Mouse (Mus musculus): ENCODE data around the gene Cryaa.

The Cryaa gene

DNA sequence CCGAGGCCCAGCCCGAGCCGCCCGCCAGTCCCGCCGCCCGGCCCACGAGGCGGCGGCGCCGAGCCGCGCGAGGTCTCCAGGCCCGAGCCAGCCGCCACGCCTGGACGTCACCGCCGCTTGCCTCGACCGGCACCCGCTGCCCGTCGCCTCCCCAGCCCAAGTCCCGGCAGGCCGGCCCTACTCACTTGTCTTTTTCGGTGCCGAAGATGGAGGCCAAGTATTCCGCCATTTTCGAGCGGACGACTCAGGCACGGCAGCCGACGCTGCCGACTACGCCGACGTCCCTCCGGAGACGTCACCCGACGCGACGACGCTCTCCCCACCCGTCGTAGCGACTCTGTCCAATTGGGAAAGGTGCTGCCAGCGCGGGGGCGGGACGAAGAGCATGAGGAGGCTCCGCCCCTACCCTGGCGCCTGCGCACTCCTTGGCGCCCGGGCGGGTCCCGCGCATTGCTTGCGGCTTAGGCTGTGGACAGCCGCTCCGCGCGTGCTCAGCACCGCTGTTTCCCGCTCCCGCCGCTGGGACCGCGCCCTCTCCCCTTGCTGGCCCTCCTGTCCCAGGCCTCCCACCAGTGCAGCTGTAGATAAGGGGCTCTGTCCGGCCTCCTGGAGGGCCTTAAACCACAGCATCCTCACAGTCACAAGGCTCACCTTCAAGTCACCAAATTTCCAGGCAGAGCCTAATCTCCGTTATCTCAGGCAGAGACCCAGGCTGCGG, 19.0 kb upstream of the Cryaa start, which contains the start of gene U2af1:
Gene U2af1, minus strand, starts transcription at position 425 of the 718 bp plus-strand sequence.
- in situ Hi-C loops (cut with MboI; ENCODE audit: low sequenced_read_pairs): no loop called here

DNA sequence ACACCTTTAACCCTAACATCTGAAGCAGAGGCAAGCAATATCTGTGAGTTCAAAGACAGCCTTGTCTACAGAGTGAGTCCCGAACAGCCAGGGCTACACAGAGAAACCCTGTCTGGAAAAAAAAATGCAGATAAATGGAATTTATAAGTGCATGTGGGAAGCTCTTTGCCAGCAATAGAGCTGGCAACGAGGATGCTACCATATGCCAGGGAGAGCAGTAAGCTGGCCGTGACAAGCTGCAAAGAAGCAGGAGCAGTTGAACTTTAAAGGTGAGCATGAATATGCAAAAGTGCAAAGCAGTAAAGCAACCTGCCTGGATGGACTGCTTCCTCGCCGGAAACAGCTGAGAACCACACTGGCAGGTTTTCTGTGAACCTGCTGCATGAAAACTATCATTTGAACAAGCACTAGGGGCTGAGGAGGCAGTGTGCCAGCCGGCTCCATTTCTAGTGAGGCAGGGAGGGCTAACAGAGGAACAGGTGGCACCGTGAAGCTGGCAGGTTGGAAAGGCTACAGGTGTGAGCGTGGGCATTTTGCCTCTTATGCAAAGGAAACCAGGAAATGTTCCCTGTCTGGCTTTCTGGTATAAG, 16.9 kb upstream of the Cryaa start:
- in situ Hi-C loops (cut with MboI; ENCODE audit: low sequenced_read_pairs): loop anchor here (10.0 kb wide), 1 partner anchor 136 kb away; the partner anchor contains the start of gene Ndufv3

DNA sequence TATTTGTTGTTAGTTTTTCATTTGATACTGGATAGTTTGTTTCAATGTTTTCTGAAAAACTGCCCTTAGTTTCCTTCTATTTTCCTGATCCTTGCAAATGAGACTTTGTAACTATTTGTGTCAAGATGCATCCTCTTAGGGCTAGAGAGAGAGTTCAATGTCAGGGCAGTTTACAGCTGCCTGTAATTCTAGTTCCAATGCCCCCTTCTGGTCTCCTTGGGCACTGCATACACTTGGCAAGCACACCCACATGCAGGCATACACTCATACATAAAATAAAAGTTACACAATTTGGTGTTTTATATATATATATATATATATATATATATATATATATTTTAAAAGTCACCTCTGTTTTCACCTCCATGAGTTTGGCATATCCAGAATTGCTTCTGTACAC, 14.8 kb upstream of the Cryaa start:
- in situ Hi-C loops (cut with MboI; ENCODE audit: low sequenced_read_pairs): loop anchor here (10.0 kb wide), 1 partner anchor 138 kb away; the partner anchor contains the start of gene Ndufv3

DNA sequence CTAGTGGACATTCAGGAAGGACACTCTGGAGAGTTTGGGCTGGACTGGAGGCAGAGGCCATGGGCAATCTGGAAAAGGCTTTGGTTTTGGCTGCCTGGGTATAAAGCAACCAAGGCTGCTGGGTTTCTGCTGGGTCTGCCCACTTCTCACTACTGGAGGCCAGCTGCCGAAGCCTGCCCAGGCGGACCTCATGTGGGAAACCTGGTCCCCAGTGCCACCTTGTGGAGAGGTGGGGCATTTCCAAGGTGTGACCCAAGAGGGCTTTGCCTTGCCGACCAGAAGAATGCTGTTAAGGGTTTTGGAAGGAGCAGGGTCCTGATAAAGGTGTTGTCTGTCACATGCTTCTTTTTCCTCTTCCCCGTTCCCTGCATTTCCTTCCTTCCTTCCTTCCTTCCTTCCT, 12.8 kb upstream of the Cryaa start:
- in situ Hi-C loops (cut with MboI; ENCODE audit: low sequenced_read_pairs): loop anchor here (10.0 kb wide), 1 partner anchor 140 kb away; the partner anchor contains the start of gene Ndufv3

DNA sequence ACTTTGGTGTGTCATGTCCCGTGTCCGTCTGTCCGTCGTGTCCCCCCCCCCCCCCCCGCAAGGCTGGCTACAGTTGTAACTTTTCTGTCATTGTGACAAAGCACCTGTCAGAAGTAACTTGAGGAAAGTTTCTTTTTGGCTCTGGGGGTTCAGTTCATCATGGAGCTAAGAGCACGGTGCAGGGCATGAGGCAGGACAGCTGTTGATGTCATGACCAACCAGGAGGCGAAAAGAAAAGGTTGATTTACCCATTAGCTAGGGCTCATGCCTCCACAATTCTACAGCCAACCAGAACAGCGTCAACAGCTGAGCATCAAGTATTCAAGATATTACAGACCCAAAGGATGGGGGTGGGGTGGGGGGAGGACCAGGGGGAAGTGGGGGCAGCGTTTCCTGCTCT, 9.3 kb upstream of the Cryaa start:
- in situ Hi-C loops (cut with MboI; ENCODE audit: low sequenced_read_pairs): loop anchor here (10.0 kb wide), 1 partner anchor 144 kb away; the partner anchor contains the start of gene Ndufv3

DNA sequence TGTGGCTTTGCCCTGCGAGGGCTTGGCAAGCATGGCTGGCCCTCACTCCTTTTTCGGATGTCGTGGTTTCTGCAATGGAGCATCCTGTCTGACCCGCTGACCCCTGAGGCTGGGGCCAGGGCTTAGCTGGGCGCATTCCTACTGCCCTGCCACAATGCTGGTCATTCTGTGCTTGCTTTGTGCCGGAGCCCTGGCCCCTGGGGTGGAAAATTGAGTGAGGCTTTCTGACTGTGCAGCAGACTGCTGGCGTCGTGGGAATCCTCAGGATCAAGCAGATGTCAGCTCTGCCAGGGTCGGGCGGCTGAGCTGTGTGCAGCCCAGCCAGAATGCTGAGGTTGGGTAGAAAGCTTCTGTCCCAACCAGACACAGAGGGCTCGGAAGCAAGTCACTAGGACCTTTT, 7.4 kb upstream of the Cryaa start:
- in situ Hi-C loops (cut with MboI; ENCODE audit: low sequenced_read_pairs): no loop called here

DNA sequence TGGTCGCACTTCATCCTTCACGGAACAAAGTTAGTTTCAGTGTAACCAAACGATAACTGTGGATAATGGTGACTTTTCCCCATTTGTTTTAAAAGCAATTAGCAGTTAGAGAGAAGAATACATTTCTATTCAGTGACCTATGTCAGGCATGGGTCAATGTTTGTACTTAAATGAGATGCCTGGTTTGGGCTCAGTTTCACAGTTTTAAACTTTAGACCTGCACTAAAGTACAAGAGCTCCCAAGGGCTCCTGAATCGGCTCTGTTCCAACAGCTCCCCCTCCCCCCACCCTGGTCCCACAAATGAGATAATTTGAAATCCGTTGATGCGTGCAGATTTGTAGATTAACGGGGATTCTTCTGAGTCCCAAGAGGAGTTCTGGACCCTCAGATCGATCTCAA, 5.9 kb upstream of the Cryaa start:
- in situ Hi-C loops (cut with MboI; ENCODE audit: low sequenced_read_pairs): no loop called here

DNA sequence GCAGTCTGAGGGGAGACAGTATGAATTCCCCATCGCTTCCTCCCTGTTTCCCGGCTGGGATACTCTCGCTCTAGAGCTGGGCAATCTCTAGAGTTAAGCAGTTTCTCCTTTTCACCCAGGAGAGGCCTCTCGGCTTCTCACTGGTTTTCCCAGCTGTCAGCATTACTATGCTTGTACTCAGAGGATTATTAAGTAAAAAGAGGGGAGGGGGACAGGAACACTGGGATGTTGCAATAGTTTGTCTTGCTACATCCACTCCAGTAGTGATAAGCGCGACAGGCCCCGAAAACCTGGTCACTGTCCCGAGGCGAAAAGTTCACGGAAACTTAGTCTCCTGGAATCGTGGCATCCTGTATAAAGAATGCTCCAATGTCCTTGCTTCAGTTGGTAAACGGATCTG, 5.3 kb upstream of the Cryaa start:
- in situ Hi-C loops (cut with MboI; ENCODE audit: low sequenced_read_pairs): no loop called here

DNA sequence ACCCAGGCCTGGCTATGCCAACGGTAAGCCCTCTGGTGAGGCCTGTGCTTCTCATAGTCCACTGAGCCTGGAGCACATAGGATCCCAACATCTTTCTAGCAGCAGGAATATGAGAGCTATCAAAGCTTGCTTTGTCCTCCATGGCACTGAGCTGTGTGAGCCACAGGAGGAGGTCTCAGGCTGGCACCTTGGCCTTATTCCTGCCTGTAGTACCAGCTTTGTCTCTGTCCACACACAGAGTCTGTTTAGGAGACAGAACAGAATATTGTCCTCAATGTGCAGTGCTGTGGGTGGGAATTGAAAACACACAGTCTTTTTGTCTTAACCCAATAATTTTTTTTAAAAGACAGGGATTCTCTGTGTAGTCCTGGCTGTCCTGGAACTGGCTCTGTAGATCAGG, 3.2 kb upstream of the Cryaa start:
- in situ Hi-C loops (cut with MboI; ENCODE audit: low sequenced_read_pairs): no loop called here

DNA sequence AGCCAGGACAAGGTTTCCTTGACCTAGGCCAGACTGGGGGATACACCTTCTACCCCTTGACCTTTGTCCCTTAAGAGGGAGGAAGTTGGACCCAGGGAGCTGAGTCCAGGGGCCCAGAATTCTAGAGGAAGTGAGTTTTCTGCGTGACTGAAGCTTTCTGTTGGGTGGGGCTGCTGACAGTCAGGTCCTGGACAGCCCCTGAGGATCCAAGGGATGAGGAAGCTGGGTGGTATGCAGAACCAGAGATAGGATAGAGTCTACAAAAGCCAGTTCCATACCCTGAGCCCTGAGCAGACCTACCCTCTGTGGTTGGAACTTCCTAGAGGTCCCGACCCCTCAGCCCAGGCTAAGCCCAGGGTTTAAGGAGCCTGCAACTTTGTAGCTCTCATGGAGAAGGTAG, 2.8 kb downstream of the Cryaa start:
- in situ Hi-C loops (cut with MboI; ENCODE audit: low sequenced_read_pairs): no loop called here

DNA sequence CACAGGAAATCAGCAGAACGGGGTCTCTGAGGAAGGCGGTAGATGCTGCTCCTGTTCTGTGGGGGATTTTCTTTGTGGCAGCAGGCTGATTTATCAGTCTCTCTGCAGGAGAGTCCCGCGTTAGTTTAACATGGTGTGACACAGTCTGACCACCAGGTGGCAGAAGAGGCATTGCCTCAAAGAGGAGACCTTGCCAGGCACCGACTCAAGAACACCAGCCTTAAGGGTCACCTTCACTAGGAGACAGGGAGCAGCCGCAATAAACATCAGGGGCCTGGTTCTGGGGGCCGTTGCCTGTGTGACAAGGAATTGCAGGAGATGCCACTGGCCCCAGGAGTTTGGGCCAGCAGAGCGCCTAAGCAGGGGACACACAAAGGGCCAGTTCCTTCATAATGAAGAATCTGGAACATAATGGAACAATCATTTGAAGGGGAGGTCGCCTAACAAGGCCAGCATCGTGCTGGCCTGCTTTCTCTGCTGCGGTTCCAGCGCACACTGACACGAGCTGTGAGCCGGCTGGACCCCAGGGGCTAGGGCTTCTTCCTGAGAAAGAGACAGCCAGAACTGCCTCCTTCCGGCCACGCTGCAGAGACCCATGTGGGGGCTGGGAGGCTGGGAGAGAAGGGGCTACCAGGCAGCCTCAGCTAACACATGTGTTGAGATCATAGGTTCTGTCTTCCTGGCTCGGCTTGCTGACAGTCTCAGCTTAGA, 8.1 kb downstream of the Cryaa start:
- in situ Hi-C loops (cut with MboI; ENCODE audit: low sequenced_read_pairs): no loop called here

DNA sequence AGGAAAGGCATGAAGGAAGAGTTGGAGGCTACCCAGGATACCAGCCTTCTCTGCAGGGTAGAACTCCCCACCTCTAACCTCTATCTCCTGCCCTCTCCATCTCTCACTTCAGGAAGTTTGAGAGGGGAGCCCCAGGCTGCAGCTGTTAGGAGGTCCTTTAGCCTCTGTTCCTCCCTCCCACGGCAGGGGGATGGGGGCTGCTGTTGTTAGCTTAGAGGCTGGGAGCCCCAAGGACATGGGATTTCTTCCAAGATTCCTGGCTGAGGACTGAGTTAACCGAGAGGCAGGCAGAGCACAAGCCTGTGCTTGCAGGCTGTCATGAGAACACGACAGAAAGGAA, 8.6 kb downstream of the Cryaa start:
- in situ Hi-C loops (cut with MboI; ENCODE audit: low sequenced_read_pairs): no loop called here

DNA sequence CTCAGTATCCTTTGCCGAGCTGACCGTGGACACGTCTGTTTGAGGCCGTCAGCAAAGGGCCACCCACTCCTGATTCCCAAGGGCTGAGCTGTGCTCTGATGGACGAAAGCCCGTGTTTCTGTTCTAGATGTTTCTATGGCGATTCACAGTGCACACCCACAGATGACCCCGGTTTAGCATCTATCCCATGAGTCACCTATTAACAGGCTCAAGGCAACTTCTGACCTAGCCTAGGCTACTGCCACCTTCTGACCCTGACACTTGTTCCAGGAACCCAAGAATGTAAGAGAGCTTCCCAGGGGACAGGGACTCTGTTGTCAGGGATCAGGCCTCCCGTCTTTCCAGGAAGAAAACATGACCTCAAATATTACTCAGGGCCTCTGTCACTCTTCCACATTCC, 10.5 kb downstream of the Cryaa start:
- in situ Hi-C loops (cut with MboI; ENCODE audit: low sequenced_read_pairs): no loop called here

DNA sequence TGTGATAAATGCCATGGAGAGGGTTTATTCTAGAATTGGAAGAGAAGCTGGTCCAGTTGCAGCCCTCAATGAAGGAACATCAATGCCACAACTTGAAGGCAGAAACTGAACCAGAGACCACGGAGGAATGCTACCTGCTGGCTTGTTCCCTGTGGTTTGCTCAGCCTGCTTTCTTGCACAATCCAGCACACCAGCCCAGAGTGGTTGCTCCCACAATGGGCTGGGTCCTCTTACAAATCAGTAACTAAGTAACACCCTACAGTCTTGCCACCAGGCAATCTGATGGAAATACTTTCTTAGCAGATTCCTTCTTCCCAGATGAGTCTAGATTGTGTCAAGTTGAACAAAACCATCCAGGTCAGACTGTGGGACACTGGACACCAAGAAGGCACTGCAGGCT, 12.0 kb downstream of the Cryaa start:
- in situ Hi-C loops (cut with MboI; ENCODE audit: low sequenced_read_pairs): loop anchor here (10.0 kb wide), 2 partner anchors 55 to 155 kb away; no protein-coding TSS in a partner anchor

DNA sequence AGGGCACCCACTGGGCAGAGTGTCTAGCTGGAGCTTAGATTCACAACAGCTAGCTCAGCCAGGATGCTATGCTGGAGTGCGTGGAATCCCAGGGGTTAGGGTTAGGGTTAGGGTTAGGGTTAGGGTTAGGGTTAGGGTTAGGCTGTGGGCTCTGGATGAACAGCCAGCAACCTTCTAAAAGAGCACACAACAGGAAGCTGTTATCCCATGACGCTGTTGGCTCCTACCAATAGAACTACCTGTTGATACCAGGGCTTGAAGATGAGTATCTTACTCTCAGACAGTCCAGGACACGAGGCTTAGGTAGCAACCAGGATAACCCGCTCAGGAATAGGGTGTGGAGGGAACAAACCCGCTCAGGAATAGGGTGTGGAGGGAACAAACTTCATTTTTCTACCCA, 15.3 kb downstream of the Cryaa start:
- in situ Hi-C loops (cut with MboI; ENCODE audit: low sequenced_read_pairs): loop anchor here (10.0 kb wide), 2 partner anchors 52 to 152 kb away; no protein-coding TSS in a partner anchor

DNA sequence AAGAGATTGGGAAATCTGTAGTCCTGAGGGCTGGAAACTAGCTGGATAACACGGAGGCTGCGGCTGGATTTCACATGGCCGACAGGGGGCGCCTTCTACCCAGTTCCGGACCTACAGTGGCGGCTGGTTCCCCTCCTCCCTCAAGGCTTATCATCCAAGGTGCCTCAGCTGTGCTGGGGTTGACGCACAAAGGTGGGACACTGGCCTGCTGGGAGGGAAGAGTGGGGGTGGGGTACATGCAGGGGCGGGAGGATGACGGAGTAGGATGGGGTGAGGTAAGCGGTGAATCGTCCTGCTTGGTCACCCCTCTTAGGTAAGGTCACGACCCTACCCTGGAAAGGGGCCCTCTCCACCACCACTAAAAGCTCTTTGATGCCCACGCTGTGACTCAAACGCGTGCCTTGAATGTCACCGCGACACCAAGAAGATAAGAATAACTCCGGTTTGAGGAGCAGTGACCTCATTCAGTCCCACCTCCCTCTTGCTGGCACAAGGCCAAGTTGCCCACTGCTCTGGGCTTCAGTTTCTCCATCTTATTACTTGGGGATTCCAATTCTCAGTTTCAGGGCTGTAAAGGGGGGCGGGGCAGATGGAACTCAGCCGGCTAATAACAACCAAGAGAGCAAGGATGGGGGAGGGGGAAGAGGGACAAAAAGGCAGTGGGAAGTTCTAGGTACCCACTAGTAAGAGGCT, 15.9 kb downstream of the Cryaa start:
- in situ Hi-C loops (cut with MboI; ENCODE audit: low sequenced_read_pairs): loop anchor here (10.0 kb wide), 2 partner anchors 51 to 151 kb away; no protein-coding TSS in a partner anchor

DNA sequence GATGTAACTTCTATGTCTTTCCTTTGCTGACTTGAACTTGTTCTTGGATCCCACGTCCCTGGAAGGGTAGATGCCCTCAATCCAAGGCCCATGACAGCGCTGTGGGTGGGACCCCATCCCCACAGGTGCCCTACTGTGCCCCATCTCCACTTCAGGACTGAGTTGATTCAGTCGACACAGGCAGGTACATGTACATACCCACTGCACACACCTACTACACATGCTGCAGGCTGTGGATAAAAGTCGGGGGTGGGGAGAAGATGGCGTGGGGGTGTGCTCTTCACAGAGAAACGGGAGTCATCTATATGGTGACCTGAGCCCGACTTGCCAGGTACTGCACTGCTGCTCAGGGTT, 16.4 kb downstream of the Cryaa start:
- in situ Hi-C loops (cut with MboI; ENCODE audit: low sequenced_read_pairs): loop anchor here (10.0 kb wide), 2 partner anchors 51 to 151 kb away; no protein-coding TSS in a partner anchor

DNA sequence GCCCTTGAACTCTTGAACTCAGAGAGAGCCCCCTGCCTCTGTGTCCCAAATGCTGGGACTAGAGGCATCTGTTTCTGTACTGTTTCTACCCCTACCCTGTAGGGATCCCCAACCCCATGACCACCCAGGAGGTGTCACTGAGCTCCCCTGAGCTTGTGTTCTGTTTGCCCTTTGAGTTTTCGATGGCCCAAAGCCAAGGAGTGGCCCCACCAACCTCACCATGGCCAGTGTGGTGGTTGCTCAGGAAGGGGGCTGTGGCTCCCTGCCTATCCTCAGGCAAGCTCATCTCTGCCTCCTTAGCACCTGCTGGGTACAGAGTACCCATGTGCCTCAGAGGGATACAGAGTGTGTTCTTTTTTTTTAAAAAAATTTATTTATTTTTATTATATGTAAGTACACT, 17.3 kb downstream of the Cryaa start:
- in situ Hi-C loops (cut with MboI; ENCODE audit: low sequenced_read_pairs): loop anchor here (10.0 kb wide), 2 partner anchors 50 to 150 kb away; no protein-coding TSS in a partner anchor

DNA sequence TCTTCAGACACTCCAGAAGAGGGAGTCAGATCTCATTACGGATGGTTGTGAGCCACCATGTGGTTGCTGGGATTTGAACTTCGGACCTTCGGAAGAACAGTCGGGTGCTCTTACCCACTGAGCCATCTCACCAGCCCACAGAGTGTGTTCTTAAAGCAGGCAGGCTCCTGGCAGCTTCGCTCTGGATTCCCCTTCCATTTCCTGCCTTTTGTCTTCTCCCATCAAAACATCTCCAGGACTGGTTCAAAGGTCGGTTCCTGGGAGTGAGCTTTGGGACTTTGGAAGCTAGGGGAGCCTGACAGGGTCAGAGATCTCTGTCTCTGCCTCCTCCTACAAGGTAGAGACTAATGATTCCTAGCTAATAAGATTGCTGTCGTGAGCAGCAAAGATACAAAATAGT, 17.7 kb downstream of the Cryaa start:
- in situ Hi-C loops (cut with MboI; ENCODE audit: low sequenced_read_pairs): loop anchor here (10.0 kb wide), 2 partner anchors 49 to 149 kb away; no protein-coding TSS in a partner anchor

DNA sequence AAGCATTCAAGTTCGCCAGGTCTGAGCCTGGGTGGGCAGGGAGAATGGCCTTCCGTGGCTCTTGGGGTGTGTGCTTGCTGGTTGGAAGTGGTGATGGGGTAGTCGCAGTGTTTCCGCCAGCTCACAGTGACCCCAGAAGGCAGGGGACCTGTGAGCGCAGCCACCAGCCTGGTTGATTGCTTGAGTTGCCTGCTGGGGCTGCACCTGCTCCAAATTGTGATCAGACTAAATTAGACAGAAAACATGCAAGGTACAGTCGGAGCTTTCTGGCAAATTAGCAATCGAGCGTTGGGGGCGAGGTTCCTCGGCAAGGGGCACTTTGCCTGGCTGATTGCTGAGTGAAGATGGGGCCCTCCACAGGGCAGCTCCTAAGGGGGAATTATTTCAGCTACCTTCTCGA, 20.7 kb downstream of the Cryaa start:
- in situ Hi-C loops (cut with MboI; ENCODE audit: low sequenced_read_pairs): loop anchor here (10.0 kb wide), 2 partner anchors 46 to 146 kb away; no protein-coding TSS in a partner anchor
